Mouse (Mus musculus): ENCODE data around the gene Dnajb13. TPM values are rescaled to one million over a fixed set of nuclear protein-coding genes. Genes with fewer than 3 reads are reported as not detected.
A peak's percentile ranks its signal among the peaks of the same experiment; 100 is the strongest.

The Dnajb13 gene
- total RNA-seq, 4 experiments from 2014 or later = 0.13 TPM; not detected in 3

GRCm38 (mm10) chr7:100511602-100512001, 3.2 kb downstream of the Dnajb13 start:
- no peak for DNase-seq (ENCODE audit: low spot score in 2 of 2)

GRCm38 (mm10) chr7:100508670-100509069, 6.1 kb downstream of the Dnajb13 start:
- no peak for DNase-seq (ENCODE audit: low spot score in 2 of 2)

GRCm38 (mm10) chr7:100506494-100506893, 8.3 kb downstream of the Dnajb13 start:
- DNase-seq (ENCODE audit: low spot score in 2 of 2) = no peak

- DNase-seq (ENCODE audit: low spot score in 2 of 2) = no peak
Observed at GRCm38 (mm10) chr7:100504740-100505487, 9.8 kb downstream of the Dnajb13 start.

GRCm38 (mm10) chr7:100503076-100503475, 11.7 kb downstream of the Dnajb13 start:
- no peak for DNase-seq (ENCODE audit: low spot score in 2 of 2)

GRCm38 (mm10) chr7:100502374-100502922, 12.3 kb downstream of the Dnajb13 start:
- DNase-seq (ENCODE audit: low spot score in 2 of 2) = no peak

GRCm38 (mm10) chr7:100501844-100502373, 12.9 kb downstream of the Dnajb13 start:
- DNase-seq (ENCODE audit: low spot score in 2 of 2) = no peak

- no peak for DNase-seq (ENCODE audit: low spot score in 2 of 2)
Observed at GRCm38 (mm10) chr7:100501027-100501843, 13.5 kb downstream of the Dnajb13 start.

GRCm38 (mm10) chr7:100500276-100500977, 14.3 kb downstream of the Dnajb13 start:
- DNase-seq (ENCODE audit: low spot score in 2 of 2) = no peak

- DNase-seq (ENCODE audit: low spot score in 2 of 2) = no peak
Observed at GRCm38 (mm10) chr7:100499465-100499864, 15.3 kb downstream of the Dnajb13 start.

GRCm38 (mm10) chr7:100497982-100498381, 16.8 kb downstream of the Dnajb13 start:
- no peak for DNase-seq (ENCODE audit: low spot score in 2 of 2)

GRCm38 (mm10) chr7:100497402-100497801, 17.4 kb downstream of the Dnajb13 start:
- DNase-seq (ENCODE audit: low spot score in 2 of 2) = no peak

GRCm38 (mm10) chr7:100496791-100497190, 18.0 kb downstream of the Dnajb13 start:
- DNase-seq (ENCODE audit: low spot score in 2 of 2) = no peak

GRCm38 (mm10) chr7:100496371-100496770, 18.4 kb downstream of the Dnajb13 start:
- DNase-seq (ENCODE audit: low spot score in 2 of 2) = no peak

- DNase-seq (ENCODE audit: low spot score in 2 of 2) = no peak
Observed at GRCm38 (mm10) chr7:100495581-100496251, 19.0 kb downstream of the Dnajb13 start.

- DNase-seq (ENCODE audit: low spot score in 2 of 2) = no peak
Observed at GRCm38 (mm10) chr7:100495042-100495441, 19.7 kb downstream of the Dnajb13 start.

- DNase-seq (ENCODE audit: low spot score in 2 of 2) = no peak
Observed at GRCm38 (mm10) chr7:100494415-100494831, 20.3 kb downstream of the Dnajb13 start.

GRCm38 (mm10) chr7:100493484-100494414, 21.0 kb downstream of the Dnajb13 start:
- DNase-seq (ENCODE audit: low spot score in 2 of 2) = no peak

GRCm38 (mm10) chr7:100493117-100493483, 21.7 kb downstream of the Dnajb13 start, which contains the start of gene Ucp2:
Gene Ucp2 (plus strand): TSS chr7:100493337.
- peak; percentile 63 for DNase-seq (ENCODE audit: low spot score in 2 of 2)

Data from gastrocnemius, adult 8-10 months (tissue).